21 mouse cellular contexts compared by ENCODE assay signal in genomic region chr9:32245237-32245636, GRCm38 (mm10).
DNase-seq lines count a peak whose midpoint lies in the region; ATAC-seq and TF ChIP-seq lines count a peak whose summit lies in the region.
"Had no signal": no experiment of that assay in that cellular context is flagged by ENCODE, and none has a peak within 500 bp of the region (broad histone marks: within the 10 kb centered on the region; RNA-seq: fewer than 3 reads in every experiment).

No protein-coding gene starts in this region.

- peak; percentile 70 for DNase-seq in heart, adult 11 months
- peak; percentile 33 for DNase-seq in kidney, adult 9 months
- peak; percentile 84 for DNase-seq in liver, adult 2 months (ENCODE audit: extremely low read depth, low read depth, low spot score)
- no peak for DNase-seq in spleen, postnatal 4 days (ENCODE audit: low spot score in 2 of 2)
- DNase-seq: adrenal gland, adult 8-10 months; adrenal gland, postnatal 14 days; adrenal gland, postnatal 36 days; B cell, adult 2 months; cerebellum, adult 11-12 months; cerebellum, adult 2 months; cerebellum, adult 9-10 months; cerebellum, postnatal 25 days had no signal

- peaks cover 10% of the 10 kb centered on the region; the same call in 1 of the 2 replicates for H3K4me1 ChIP-seq in heart, embryonic 12.5 days (replicated peaks)
- H3K4me1 ChIP-seq in kidney, embryonic 15.5 days = peaks cover 14% of the 10 kb centered on the region; the same call in 1 of the 2 replicates
- peaks cover 18% of the 10 kb centered on the region; the same call in 1 of the 2 replicates for H3K4me1 ChIP-seq in liver, adult 2 months (ENCODE audit: control insufficient read depth, insufficient read depth, low read length)
- peaks cover 2% of the 10 kb centered on the region; the same call in 1 of the 2 replicates for H3K4me1 ChIP-seq in liver, embryonic 12.5 days
- H3K4me1 ChIP-seq: embryonic facial prominence, embryonic 10.5 days had no signal

- no peak overlapping the region for H3K4me3 ChIP-seq in heart, embryonic 12.5 days
- H3K4me3 ChIP-seq in kidney, embryonic 15.5 days (replicated peaks) = no peak overlapping the region
- no peak overlapping the region for H3K4me3 ChIP-seq in liver, adult 2 months (ENCODE audit: insufficient read depth, low read depth, low read length)
- H3K4me3 ChIP-seq in liver, embryonic 12.5 days = no peak overlapping the region
- H3K4me3 ChIP-seq: embryonic facial prominence, embryonic 10.5 days; embryonic facial prominence, embryonic 12.5 days; forebrain, embryonic 13.5 days had no signal

- H3K9ac ChIP-seq in heart, embryonic 12.5 days = no peak overlapping the region
- no peak overlapping the region for H3K9ac ChIP-seq in kidney, embryonic 15.5 days
- no peak overlapping the region for H3K9ac ChIP-seq in liver, adult 2 months (ENCODE audit: low read depth, low read length)
- no peak overlapping the region for H3K9ac ChIP-seq in liver, embryonic 12.5 days
- H3K9ac ChIP-seq: embryonic facial prominence, embryonic 12.5 days; forebrain, embryonic 13.5 days had no signal

- no peak overlapping the region for H3K27ac ChIP-seq in heart, embryonic 12.5 days (ENCODE audit: poor library complexity, severe bottlenecking)
- H3K27ac ChIP-seq in kidney, embryonic 15.5 days = no peak overlapping the region
- no peak overlapping the region for H3K27ac ChIP-seq in liver, adult 2 months (replicated peaks; ENCODE audit: insufficient read depth, low read depth, low read length)
- H3K27ac ChIP-seq in liver, embryonic 12.5 days = no peak overlapping the region
- H3K27ac ChIP-seq: embryonic facial prominence, embryonic 10.5 days; embryonic facial prominence, embryonic 12.5 days; forebrain, embryonic 13.5 days had no signal

- no peaks in the 10 kb centered on the region for H3K9me3 ChIP-seq in heart, embryonic 12.5 days (replicated peaks)
- no peaks in the 10 kb centered on the region for H3K9me3 ChIP-seq in kidney, embryonic 15.5 days (replicated peaks)
- no peaks in the 10 kb centered on the region for H3K9me3 ChIP-seq in liver, embryonic 12.5 days (replicated peaks)
- H3K9me3 ChIP-seq: embryonic facial prominence, embryonic 10.5 days; embryonic facial prominence, embryonic 12.5 days; forebrain, embryonic 13.5 days; G1E had no signal

- no peak for TF ChIP-seq POLR2A in liver, adult 2 months (IDR thresholded peaks at IDR 0.05; ENCODE audit: extremely low read depth, insufficient read depth, low read length)

- H3K27me3 ChIP-seq in heart, embryonic 12.5 days (replicated peaks) = no peaks in the 10 kb centered on the region
- H3K27me3 ChIP-seq in kidney, embryonic 15.5 days = no peaks in the 10 kb centered on the region
- H3K27me3 ChIP-seq in liver, adult 2 months (ENCODE audit: control insufficient read depth, insufficient read depth, low read length) = no peaks in the 10 kb centered on the region
- no peaks in the 10 kb centered on the region for H3K27me3 ChIP-seq in liver, embryonic 12.5 days (replicated peaks)
- H3K27me3 ChIP-seq: embryonic facial prominence, embryonic 12.5 days; forebrain, embryonic 13.5 days had no signal

- no peak for ATAC-seq in heart, embryonic 12.5 days (ENCODE audit: insufficient number of reproducible peaks, low FRiP score)
- ATAC-seq in kidney, embryonic 15.5 days (replicated peaks; ENCODE audit: low FRiP score) = no peak
- no peak for ATAC-seq in liver, embryonic 12.5 days
- peak; percentile 31; the same call in 1 of the 2 replicates for ATAC-seq in megakaryocyte-erythroid progenitor cell, adult 5-6 weeks (replicated peaks; ENCODE audit: low FRiP score, low TSS enrichment, poor library complexity, severe bottlenecking)
- ATAC-seq: CD4-positive, CD25-positive, alpha-beta regulatory T cell, adult 4 months; forebrain, embryonic 13.5 days had no signal

- TF ChIP-seq CTCF in liver, adult 2 months (IDR thresholded peaks at IDR 0.05; ENCODE audit: low read depth, low read length) = no peak

- WGBS in heart, embryonic 12.5 days = 70% methylated on average over 3 of the region's 3 CpGs
- 88% methylated on average over 3 of the region's 3 CpGs for WGBS in kidney, embryonic 15.5 days
- 36% methylated on average over 3 of the region's 3 CpGs for WGBS in liver, adult 2 months
- 62% methylated on average over 3 of the region's 3 CpGs for whole genome bisulfite sequencing in liver, embryonic 12.5 days (ENCODE audit: insufficient replicate concordance)

- H3K36me3 ChIP-seq in heart, embryonic 12.5 days = peaks cover 20% of the 10 kb centered on the region
- peaks cover 45% of the 10 kb centered on the region for H3K36me3 ChIP-seq in kidney, embryonic 15.5 days
- H3K36me3 ChIP-seq in liver, adult 2 months (ENCODE audit: control insufficient read depth, insufficient read depth, low read length) = peaks cover 18% of the 10 kb centered on the region
- H3K36me3 ChIP-seq in liver, embryonic 12.5 days = no peaks in the 10 kb centered on the region
- H3K36me3 ChIP-seq: G1E had no signal

- H3K4me2 ChIP-seq in heart, embryonic 12.5 days = no peak overlapping the region
- no peak overlapping the region for H3K4me2 ChIP-seq in kidney, embryonic 15.5 days
- no peak overlapping the region for H3K4me2 ChIP-seq in liver, embryonic 12.5 days
- H3K4me2 ChIP-seq: embryonic facial prominence, embryonic 12.5 days; forebrain, embryonic 13.5 days had no signal

- H3K79me2 ChIP-seq in liver, adult 2 months (ENCODE audit: control insufficient read depth, insufficient read depth, low read length) = no peaks in the 10 kb centered on the region

Comparison
In these comparisons a context has a peak if more than half of its experiments do, and no peak if none do; other contexts are left out.
1. DNase-seq: peak in heart, adult 11 months (single experiment), kidney, adult 9 months (single experiment) and liver, adult 2 months (single experiment); none in spleen, postnatal 4 days (0 of 2).